Mouse (Mus musculus) CH12.LX (cell line): ENCODE data around the gene Zmynd8.

Experiments used
- CTCF ChIP-seq, 2 experiments: IDR thresholded peaks in 1 of 2; conservative IDR thresholded peaks in 1 of 2; 2 replicates each; pipeline ENCODE4 v1.5.1; 2011 to 2012; ENCODE audit warnings: low read depth in 2 of 2, low read length in 2 of 2, improper control_type of control experiment in 1 of 2, inconsistent platforms in 1 of 2, mild to moderate bottlenecking in 1 of 2, moderate library complexity in 1 of 2
- EP300 ChIP-seq: IDR thresholded peaks from 2 replicates; pipeline ENCODE4 v1.6.1; 2011; ENCODE audit warnings: low read length, improper control_type of control experiment
- KAT2A ChIP-seq: IDR thresholded peaks from 2 replicates; pipeline ENCODE4 v1.6.1; 2012; ENCODE audit warnings: low read length, improper control_type of control experiment, inconsistent platforms; ENCODE audit not compliant: insufficient replicate concordance
- MAX ChIP-seq: IDR thresholded peaks from 2 replicates; pipeline ENCODE4 v1.6.1; 2011; ENCODE audit warnings: low read length, improper control_type of control experiment
- NELFE ChIP-seq: IDR thresholded peaks from 2 replicates; pipeline ENCODE4 v1.6.1; 2011; ENCODE audit warnings: low read depth, low read length, improper control_type of control experiment
- POLR2A ChIP-seq: IDR thresholded peaks from 2 replicates; pipeline ENCODE4 v1.6.1; 2011; ENCODE audit warnings: low read depth, mild to moderate bottlenecking, improper control_type of control experiment, low read length
- RCOR1 ChIP-seq: conservative IDR thresholded peaks from 2 replicates; pipeline ENCODE4 v1.6.1; 2012; ENCODE audit warnings: low read depth, mild to moderate bottlenecking, inconsistent platforms, low read length, improper control_type of control experiment
- SMC3 ChIP-seq: IDR thresholded peaks from 2 replicates; pipeline ENCODE4 v1.6.1; 2011; ENCODE audit warnings: low read depth, low read length, improper control_type of control experiment
- TBP ChIP-seq: conservative IDR thresholded peaks from 2 replicates; pipeline ENCODE4 v1.6.1; 2011; ENCODE audit warnings: low read depth, low read length, improper control_type of control experiment
- ZNF384 ChIP-seq: IDR thresholded peaks from 2 replicates; pipeline ENCODE4 v1.6.1; 2012; ENCODE audit warnings: low read depth, low read length, improper control_type of control experiment, inconsistent platforms

DNA sequence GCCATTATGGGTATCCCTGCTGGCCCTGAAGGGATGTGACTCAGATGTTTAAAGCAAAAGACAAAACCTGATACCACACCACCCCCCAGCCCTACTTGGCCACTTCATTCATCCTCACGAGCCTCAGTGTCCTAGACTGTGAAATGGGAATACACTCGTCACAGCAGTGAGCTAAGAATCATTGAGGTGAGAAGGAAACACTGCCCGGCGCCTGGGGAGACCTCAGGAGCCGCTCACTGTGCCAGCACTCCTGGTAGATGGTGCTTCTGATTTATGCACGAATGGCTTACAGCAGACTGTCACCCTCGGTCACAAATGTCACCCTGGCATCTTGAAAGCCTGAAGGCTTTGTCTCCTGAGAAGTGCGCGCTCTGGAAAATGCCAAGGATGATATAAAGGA, 31.3 kb downstream of the Zmynd8 start:
- TF ChIP-seq TBP, result no peak
- TF ChIP-seq NELFE, result no peak
- no peak for TF ChIP-seq POLR2A
- no peak for TF ChIP-seq MAX
- TF ChIP-seq SMC3, result no peak
- no peak for TF ChIP-seq CTCF (conservative IDR thresholded peaks at IDR 0.05 in 1 of 2, IDR thresholded peaks at IDR 0.05 in 1 of 2; ENCODE audit: low read depth in 2 of 2, low read length in 2 of 2)
- TF ChIP-seq RCOR1, result no peak
- no peak for TF ChIP-seq KAT2A
- no peak for TF ChIP-seq EP300
- no peak for TF ChIP-seq ZNF384
